Mouse (Mus musculus) urinary bladder, adult 18-20 months (tissue): ENCODE measurements around the gene Yju2.
"Not testable (repeated sequence)": the region's sequence is repeated elsewhere in the genome, so short reads cannot be mapped to it uniquely, and the experiment has no call there.

Experiments
- DNase-seq, 2 experiments: peaks; one replicate each; pipeline ENCODE4 v3.0.0; 2022; ENCODE audit warnings: low spot score in 2 of 2, mixed read lengths in 2 of 2

Yju2 gene

DNA sequence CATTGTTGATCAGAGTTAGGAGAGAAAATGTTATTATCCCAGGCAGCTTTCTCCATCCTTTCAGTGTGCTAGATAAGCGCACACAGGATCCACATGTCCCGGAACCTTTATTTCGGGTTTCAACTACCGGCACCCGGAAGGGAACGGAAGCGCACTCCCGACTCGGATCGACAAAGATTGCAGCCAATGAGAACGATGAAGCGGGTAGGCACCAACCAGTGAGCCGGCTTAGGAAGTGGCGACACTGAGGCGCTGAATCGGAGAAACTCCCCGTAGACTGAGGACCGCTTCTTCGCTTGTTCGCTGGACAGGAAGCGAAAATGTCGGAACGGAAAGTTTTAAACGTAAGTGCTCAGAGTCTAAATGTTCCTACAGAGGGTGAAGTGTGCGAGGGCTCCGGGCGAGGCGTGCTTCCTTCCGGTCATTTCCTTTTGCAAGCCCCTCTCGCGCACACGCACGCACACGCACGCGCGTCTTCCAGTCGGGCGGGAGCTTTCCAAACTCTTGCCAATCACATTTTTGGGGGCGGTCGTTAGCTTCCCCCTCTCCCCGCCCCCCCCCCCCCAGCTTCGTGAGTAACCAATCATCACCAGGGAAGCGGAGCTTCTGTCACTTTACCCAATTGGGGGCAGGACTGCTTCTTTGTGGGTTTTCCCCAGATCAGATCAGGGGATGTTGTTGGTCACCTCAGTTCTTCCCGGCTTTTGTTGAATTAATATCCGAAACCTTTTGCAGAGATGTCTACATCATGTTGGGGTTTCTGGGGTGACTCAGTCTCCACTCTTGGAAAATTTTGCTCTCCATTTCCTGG, at the start of gene Yju2:
TSS of gene Yju2 (plus strand) at position 182 of the 811 bp plus-strand sequence.
- DNase-seq, result peak; percentile 86 to 90

DNA sequence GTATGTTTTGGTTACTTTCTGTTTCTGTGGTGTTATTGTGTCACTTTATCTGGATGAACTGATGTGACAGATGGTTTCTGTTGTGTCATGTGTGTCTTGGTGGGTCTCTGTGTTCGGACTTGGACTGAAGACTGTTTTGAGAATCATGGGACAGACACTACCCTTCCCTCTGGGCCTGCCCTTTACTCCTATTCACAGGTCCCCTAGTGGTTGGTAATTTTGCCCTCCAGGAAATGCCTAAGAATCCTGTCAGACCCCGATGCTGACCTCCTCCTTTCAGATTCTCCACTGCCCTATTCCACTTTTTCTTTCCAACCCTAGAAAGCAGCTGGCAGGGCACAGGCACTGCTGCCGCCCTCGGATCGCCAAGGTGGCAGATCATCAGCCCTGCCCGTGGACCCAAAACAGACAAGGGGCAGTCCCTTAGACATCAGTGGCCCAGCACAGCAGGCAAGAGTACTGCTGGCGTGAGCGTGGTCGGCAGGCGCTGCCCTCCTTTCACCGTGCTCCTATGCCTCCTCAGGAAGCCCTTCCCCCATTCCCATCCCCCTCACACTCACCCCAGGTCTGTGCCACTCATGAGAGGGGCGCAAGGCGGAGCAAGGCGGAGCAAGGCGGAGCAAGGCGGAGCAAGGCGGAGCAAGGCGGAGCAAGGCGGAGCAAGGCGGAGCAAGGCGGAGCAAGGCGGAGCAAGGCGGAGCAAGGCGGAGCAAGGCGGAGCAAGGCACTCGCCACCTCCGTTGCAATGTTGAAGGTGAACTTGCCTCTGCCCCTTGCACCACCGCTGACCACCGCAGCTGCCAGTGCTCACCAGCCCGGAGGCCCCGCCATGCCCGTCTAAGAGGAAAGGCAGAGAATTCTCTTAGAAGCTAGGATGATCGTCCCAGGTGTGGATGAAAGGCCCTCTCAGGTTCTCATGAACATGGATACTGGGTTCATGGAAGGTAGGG, 27.1 kb upstream of the Yju2 start:
- peak; percentile 11 to 61 for DNase-seq

DNA sequence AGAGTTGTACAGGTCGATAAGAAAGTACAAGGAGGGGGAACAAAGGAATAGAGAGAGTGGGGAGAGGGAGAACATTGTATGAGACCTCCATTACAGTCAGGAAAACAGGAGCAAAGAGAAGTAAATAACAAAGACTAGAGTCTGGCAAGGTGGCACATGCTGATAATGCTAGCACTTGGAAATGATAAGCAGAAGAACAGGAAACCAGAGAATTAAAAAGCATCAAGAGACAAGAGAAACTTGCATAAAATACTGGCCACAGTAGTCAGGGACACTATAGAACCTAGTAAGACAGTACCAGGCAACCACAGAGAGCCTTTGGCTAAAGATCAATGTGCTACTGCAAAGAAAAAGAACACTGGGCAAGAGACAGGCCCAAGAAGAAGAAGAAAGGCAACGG, 26.3 kb upstream of the Yju2 start:
- no peak for DNase-seq

DNA sequence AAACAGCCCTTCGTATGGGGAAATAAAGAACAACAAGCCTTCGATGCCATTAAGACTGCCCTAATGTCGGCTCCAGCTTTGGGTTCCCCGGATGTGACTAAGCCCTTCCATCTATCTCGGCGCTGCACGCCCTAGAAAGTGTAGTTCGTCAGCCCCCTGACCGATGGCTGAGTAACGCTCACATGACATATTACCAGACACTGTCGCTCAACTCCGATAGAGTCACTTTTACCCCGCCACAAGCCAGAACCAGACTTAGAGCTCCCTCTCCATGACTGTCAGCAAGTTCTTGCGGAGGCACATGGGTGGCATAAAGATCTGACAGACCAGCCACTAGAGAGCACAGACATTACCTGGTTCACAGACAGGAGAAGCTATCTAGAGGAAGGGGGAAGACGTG, 25.7 kb upstream of the Yju2 start:
- no peak for DNase-seq

DNA sequence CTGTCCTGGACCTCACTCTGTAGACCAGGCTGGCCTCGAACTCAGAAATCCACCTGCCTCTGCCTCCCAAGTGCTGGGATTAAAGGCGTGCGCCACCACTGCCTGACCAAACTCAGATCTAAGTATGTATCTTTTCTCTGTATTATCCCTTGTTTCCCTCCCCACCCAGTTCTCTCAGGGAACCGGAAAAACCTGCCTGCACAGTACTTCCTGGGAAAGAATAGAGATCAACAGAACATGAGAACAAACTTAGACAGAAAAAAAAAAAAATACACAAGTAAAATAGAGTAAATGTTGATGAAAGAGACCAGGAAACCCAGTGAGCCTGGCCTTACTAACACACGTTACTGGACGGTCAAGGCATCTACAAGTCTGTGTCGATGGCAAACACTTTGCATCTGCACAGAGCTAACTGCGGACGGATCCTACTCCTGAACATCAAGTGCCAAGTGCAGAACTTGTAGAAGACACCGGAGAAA, 14.5 kb upstream of the Yju2 start:
- not testable (repeated sequence) for DNase-seq

DNA sequence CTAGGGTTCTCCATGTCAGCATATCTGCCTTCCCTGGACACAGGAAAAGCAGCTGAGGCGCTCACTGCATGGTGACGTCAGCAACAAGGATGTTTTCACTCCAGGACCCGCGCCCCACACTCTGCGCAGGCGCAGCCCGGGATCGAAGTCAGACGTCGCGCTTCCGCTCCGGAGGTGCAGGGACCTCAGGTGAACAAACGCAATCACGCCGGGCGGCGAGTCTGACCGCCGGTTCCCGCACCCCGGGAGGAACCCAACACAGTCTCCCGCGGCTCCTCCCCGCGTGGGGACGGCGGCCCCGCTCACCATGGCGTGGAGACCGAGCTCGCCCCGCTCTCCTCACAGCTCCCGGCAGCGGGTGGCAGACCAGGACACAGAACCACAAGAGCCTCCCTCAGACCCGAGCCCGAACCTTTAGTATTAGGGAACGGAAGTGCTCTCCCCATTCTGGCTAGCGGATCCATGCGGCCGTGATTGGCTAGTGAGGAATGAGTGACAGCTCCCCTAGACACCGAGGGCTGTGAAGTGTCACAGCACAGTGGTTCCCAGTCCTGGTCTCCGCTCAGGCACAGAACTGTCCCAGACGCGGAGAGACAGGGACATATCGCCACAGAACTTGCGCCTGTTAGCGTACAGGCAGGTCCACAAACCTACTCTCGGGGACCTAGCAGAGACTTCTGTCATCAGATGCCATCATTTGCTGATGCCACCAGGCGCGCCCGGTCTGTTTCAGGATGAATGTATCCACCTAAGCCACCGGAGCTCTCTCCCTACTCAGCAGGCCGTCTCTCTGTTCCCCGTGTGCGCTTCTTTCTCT, 13.8 kb upstream of the Yju2 start:
- DNase-seq, result peak; percentile 84 to 90

DNA sequence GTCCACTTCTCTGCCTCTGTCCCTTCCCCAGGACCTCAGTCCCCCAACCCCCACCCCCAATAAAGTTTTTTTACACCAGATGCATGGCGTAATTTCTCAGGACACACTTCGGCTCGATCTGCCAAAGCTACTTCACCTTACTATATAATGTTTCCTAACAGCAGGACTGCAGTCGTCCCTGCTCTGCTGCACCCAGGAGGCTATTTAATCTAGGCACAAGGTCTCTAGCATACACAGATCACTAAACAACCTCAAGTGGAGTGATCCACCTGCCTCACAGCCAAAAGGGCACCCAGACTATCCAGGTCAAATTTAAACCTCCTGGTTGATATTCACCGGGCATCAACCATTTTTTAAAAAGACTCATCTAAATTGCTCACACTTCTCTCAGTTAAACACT, 13.2 kb upstream of the Yju2 start:
- DNase-seq, result no peak

DNA sequence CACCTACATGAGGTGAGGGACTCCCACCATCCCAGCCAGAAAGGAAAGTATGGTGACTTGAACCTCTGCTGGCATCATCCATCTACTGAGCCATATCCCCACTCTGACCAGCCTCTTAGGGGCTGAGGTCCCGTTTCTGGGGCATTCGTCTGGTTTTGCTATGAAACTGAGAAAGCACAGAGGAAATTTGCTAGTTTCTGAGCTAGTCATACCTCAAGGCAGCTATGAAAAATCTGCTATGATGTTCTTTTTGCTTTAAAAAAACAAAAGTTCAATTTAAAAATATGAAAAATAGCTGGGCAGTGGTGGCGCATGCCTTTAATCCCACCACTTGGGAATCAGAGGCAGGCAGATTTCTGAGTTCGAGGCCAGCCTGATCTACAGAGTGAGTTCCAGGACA, 10.3 kb upstream of the Yju2 start:
- DNase-seq, result no peak

DNA sequence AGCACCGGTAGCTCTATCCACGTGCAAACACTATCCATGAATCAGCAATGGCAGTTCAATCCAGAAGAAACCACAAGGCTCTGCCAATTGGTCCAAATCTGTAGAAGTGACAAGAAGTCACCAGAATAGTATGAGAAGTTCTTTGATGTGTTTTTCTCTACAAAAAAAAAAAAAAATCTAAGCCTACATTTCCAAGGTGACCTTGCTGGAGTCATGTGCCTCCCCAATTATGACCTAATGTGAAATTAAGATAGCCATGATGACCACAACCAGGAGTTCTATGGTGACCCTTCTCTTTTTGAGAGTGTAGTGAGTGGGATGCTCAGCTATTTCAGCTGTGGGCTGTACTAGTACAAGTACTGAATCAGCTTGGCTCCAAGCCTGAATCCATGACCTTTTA, 9.5 kb upstream of the Yju2 start, which contains the start of gene Zfp119b:
TSS of gene Zfp119b (minus strand) at position 101 of the 400 bp plus-strand sequence.
- DNase-seq, result no peak

DNA sequence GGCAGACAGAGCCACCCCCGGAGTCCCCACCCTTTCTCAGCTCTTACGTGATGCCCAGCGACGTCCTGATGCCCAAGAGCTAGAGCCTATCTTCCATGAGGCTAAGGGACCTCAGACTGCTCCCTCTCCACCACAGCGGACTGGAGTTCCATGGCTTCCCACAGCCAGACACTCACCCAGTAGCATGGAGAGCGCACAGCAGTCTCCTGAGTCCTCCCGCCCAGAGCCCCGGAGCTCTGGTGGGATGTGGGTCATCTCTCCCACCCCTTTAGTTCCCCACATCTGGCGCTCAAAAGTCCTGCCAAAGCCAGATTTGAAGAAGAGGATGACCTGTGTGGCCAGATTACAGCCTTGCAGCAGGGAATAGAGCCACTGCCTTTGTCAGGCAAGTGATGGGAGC, 8.3 kb upstream of the Yju2 start:
- DNase-seq, result no peak

DNA sequence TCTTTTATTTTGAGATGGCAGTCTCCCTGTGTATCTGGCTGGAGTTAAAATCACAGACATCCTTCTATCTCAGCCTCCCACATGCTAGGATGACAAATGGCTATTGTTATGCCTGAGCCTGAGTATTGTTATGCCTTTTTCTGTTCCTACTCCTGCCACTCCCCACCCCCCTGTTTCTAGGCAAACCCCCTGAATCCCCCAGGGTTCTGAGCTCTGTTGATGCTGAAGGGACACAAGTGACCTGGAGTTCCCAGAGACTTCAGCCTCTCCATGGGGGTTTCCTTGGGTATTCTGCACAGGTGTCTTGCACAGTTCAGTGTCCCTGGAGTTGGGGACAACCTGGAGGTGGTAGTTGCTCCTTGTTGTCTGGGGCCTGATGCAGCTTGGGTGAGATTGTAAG, 6.9 kb upstream of the Yju2 start:
- no peak for DNase-seq

DNA sequence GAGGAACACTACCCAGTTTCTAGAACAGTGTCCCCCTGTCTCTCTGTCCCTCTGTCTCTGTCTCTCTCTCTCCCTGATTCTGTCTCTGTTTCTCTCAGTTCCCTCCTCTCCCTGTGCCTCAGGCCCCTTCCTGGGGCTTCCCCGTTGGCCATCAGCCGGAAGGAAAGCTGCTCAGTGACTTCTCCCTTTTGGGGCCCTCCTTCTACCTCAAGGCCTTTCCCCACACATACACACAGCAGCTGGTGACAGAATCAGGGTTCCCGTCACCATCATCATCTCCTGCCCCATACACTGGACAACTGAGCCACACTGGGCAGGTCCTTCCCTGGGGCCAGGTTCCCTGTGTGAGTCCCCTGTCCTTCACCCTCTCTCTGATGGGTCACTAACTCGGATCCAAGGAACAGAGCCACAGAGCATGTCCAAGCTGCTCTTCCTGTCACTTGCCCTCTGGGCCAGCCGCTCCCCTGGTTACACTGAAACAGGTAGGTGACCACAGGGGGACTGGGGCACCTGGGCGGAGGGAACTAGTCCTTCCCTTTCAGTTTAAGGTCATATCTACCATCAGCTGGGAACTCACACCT, 6.4 kb upstream of the Yju2 start, which contains the start of gene Ebi3:
TSS of gene Ebi3 (plus strand) at position 194 of the 581 bp plus-strand sequence.
- no peak for DNase-seq

DNA sequence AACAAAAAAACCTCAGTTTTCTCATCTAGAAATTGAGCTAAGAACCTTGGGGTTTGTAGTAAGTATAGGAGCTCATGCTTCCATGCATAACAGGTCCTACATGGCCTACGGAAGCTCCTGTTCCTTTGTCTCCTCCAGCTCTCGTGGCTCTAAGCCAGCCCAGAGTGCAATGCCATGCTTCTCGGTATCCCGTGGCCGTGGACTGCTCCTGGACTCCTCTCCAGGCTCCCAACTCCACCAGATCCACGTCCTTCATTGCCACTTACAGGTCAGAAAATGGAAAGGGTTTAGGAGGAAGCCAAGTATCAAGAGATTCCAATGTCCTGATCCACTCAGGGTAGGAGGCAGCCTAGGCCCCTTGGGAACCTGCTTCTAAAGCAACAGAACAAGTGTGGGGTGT, 5.1 kb upstream of the Yju2 start:
- DNase-seq, result no peak

DNA sequence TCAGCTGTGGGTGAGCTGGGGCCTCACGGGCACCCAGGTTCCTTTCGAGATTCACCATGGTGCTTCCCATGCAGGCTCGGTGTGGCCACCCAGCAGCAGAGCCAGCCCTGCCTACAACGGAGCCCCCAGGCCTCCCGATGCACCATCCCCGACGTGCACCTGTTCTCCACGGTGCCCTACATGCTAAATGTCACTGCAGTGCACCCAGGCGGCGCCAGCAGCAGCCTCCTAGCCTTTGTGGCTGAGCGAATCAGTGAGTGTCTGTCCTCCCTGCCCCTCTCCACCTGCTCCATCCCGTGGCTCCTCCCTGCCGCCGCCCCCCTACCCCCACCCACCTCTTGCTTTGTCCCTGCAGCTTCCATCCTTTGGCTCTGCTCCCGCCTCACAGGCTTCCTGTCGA, 4.7 kb upstream of the Yju2 start:
- DNase-seq, result peak in 1 of 2 experiments; percentile 0

DNA sequence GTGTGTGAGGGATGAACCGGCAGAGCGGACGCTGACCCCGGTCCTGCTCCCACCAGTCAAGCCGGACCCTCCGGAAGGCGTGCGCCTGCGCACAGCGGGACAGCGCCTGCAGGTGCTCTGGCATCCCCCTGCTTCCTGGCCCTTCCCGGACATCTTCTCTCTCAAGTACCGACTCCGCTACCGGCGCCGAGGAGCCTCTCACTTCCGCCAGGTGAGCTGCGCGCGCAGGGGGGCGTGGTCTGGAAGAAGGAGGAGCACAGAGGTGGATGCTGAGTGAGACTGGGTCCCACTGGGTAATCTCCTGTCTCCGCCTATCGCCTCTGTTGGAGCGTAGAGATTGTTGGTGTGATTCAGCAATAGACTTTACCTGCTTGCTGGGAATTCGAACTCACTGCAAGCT, 2.8 kb upstream of the Yju2 start:
- DNase-seq, result peak; percentile 64 to 87

DNA sequence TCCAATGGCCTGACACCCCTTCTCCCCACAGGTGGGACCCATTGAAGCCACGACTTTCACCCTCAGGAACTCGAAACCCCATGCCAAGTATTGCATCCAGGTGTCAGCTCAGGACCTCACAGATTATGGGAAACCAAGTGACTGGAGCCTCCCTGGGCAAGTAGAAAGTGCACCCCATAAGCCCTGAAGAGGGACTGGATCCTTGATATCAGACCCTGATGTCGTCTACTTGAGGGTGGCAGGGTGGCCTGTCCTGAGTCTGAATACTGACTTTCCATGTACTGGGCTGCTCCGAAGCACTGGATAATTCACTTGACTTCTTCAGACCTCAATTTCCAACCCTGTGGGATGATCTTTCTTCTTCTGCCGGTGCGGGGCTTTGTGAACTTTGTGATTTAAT, 2.3 kb upstream of the Yju2 start:
- DNase-seq, result no peak

DNA sequence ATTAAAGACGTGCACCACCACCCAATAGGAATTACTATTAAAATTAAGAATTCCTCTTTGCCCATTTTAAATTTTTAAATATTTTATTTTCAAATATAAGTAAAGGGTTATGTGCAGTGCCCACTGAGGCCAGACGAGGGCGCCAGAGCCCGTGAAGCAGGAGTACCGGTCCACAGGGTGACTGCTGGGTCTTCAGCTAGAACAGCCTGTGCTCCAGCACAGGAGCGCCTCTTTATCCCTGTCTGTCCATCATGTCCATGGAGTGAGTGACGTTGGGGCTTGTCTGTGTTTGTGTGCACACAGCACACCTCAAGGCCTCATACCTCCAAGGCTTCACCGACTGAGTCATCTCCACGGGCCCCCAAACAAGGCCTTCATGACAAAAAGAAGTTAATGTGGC, 1.7 kb upstream of the Yju2 start:
- peak; percentile 22 to 56 for DNase-seq

DNA sequence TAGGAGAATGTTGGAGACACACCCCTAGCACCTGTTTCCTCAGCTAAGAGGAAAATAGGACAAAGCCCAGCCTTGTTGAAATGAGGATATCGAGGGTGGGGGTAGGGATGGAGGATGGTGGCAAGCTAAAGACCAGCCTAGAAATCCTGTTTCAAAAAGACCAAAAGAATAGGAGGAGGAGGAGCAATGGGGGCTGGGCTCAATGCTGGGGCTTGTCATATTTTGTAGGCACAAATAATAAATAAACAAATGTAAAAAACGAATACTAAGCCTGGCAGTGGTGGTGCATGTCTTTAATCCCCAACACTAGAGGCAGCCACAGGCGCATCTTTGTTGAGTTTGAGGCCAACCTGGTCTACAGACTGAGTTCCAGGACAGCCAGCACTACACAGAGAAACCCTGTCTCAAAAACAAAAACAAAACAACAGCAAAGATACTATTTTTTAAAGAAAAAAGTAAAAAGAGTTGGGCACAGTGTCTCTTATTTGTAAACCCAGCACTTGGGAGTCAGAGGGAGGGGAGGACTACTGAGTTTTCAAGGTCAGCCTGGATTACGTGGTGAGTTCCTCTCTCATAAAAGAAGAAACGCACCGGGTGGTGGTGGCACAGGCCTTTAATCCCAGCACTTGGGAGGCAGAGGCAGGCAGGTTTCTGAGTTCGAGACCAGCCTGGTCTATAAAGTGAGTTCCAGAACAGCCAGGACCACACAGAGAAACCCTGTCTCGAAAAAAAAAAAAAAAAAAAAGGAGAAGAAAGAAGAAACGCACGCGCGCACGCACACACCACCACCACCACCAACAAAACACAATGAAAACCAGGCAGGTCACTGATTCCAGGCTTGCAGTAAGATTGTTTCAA, 944 bp upstream of the Yju2 start:
- DNase-seq, result peak in 1 of 2 experiments; percentile 0

DNA sequence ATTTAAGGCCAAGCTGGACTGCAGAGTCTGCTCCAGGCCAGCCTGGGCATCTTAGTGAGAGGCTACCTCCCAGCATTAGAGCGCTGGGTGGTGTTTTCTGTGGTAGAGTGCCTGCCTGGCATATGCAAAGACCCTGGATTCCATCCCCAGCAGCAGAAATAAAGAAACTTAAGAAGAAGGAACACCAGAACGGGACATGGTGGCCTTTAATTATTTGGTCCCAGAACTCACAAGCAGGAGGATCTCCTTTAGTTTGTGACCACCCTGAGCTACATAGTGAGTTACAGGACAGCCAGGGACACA, 364 bp upstream of the Yju2 start:
- no peak for DNase-seq

DNA sequence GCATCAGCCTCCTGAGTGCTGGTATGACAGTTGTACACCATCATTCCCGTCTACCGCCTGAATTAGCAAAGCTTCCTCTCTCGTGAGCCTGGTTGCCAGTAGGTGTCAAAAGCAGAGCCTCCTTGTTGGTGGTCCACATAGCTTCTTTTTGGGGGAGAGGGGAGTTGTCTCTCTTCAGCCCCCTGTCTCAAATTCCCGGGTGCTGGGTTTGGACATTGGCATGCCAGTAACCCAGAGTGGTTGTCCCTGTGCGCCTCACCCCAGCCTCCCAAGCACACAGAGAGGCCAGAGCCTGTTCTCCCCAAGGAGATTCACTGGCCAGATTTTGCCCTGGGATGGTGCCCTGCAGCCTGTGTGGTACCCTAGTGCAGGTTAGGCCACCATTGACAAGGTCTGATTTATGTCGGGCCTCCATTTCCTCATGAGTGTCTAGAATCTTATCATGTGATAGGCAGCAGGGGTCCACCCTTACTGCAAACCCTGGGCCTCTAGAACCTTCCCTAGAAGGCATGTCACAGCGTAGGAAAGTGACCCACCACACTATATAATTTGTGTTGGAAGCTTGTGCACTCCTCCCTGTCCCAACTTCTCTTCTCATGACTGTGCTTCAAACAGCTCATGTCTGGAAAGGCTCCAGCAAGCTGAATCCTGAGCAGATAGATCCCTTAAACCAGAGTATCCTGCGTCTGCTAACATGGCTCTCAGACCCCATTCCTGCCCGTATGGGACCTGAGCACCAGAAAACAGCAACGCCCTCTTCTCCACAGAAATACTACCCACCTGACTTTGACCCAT, 1.2 kb downstream of the Yju2 start:
- no peak for DNase-seq
